Mouse (Mus musculus) forebrain, embryonic 11.5 days (tissue): Measurements from ENCODE around the gene Arhgef28. TPM values are rescaled to one million over a fixed set of nuclear protein-coding genes. Genes with fewer than 3 reads are reported as not detected.

Experiments used
- ATAC-seq: fragments of 200-750 bp; cut with Nextera tagmentation; replicated peaks from 2 replicates; pipeline ENCODE4 v1.8.0; 2017; ENCODE audit warnings: moderate TSS enrichment; ENCODE audit not compliant: low FRiP score
- DNase-seq: peaks from one replicate; pipeline ENCODE4 v3.0.0-alpha.2; 2017; ENCODE audit warnings: low spot score
- H3K27ac ChIP-seq: fragments of 300-500 bp; sonication (generic); 2 replicates; pipeline ENCODE4 v1.5.1; 2014; ENCODE audit warnings: low read depth, low read length
- H3K27me3 ChIP-seq: fragments of 300-500 bp; sonication (generic); 2 replicates; pipeline ENCODE4 v1.6.1; 2014; ENCODE audit warnings: mild to moderate bottlenecking, low read length, mixed read lengths; ENCODE audit not compliant: control insufficient read depth, insufficient read depth
- H3K36me3 ChIP-seq: fragments of 300-500 bp; sonication (generic); 2 replicates; pipeline ENCODE4 v1.6.1; 2014; ENCODE audit warnings: mild to moderate bottlenecking, low read length, moderate library complexity, mixed read lengths; ENCODE audit not compliant: control insufficient read depth, insufficient read depth
- H3K4me1 ChIP-seq: fragments of 300-500 bp; sonication (generic); replicated peaks from 2 replicates; pipeline ENCODE4 v1.6.1; 2014; ENCODE audit warnings: low read length, mixed read lengths; ENCODE audit not compliant: control insufficient read depth, insufficient read depth
- H3K4me2 ChIP-seq: fragments of 300-500 bp; sonication (generic); 2 replicates; pipeline ENCODE4 v1.6.1; 2014; ENCODE audit warnings: low read depth, mild to moderate bottlenecking, low read length, moderate library complexity, mixed read lengths; ENCODE audit not compliant: severe bottlenecking
- H3K4me3 ChIP-seq: fragments of 300-500 bp; sonication (generic); 2 replicates; pipeline ENCODE4 v1.5.1; 2014; ENCODE audit warnings: low read depth, low read length
- H3K9ac ChIP-seq: fragments of 300-500 bp; sonication (generic); 2 replicates; pipeline ENCODE4 v1.6.1; 2014; ENCODE audit warnings: low read length
- H3K9me3 ChIP-seq: fragments of 300-500 bp; sonication (generic); 2 replicates; pipeline ENCODE4 v1.6.1; 2016; ENCODE audit warnings: low read length, mixed read lengths; ENCODE audit not compliant: control insufficient read depth
- WGBS: fragments of 180-500 bp; shearing (Covaris S2); extraction: QIAGEN DNeasy Blood & Tissue Kit; methylation state at CpG from one replicate; pipeline ENCODE4 v1.1.7; 2014; 5-methylcytosine and 5-hydroxymethylcytosine counted together
- polyA plus RNA-seq: library from polyadenylated mRNA; unstranded; fragments of >200 nt; fragmentation: Nextera tagmentation; extraction: Ambion mirVana; gene quantifications from 2 replicates; pipeline ENCODE4 v1.2.1, GENCODE M21; 2014

The Arhgef28 gene
- polyA plus RNA-seq, 1 experiment from 2014 or later = 6.3 TPM

DNA sequence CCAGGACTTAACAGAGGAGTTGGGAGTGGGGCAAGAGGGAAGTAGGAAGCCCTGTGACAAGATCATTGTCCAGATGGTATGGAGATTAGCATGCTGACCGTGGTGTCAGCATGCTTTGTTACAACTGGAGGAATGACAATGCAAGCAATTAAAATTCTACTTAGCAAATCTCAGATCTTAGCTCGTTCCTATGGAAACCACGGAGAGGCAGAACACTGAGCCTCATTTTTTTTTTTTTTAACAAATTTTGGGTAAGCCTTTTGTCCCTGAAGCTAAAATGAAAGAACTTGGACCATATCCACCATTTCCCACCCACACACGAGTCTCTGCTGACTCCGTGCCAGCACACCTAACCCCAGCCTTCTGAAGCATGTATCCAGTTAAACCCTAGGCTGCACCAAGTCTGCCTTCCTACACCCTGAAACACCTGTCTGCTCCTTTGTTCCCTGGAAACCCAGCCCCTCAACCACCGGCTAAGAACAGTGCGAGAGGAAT lies 246.8 kb downstream of the Arhgef28 start:
- Histone ChIP-seq H3K9ac (no peak overlapping the region), H3K4me2 (no peak overlapping the region), H3K36me3 (no peaks in the 10 kb centered on the region), H3K27me3 (no peaks in the 10 kb centered on the region), H3K27ac (no peak overlapping the region), H3K4me1 (peaks cover 5% of the 10 kb centered on the region; the same call in 1 of the 2 replicates), H3K9me3 (no peaks in the 10 kb centered on the region), H3K4me3 (no peak overlapping the region)
- DNase-seq (no peak), ATAC-seq (peak; percentile 58; the same call in 1 of the 2 replicates)
- WGBS = 15% methylated on average over 7 of the region's 7 CpGs

DNA sequence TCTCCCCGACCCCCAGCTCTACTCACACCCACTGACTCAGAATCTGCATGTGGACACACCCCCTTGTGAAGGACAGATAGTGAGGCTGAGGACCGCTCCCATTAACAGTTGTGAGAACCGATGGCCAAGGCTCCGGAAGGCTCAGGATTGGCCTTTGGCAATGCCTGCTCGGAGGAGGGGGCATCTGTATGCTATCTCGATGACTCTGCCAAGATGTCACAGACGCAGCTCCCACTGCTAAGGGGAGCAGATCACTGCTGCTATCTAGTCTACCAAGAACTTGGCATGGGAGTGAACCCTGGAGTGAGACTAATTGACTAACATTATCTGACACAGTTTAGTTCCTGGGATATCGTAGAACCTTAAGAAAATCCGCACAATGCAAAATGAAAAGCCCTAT lies 250.5 kb downstream of the Arhgef28 start:
- ATAC-seq = no peak
- 69% methylated on average over 9 of the region's 9 CpGs for WGBS

DNA sequence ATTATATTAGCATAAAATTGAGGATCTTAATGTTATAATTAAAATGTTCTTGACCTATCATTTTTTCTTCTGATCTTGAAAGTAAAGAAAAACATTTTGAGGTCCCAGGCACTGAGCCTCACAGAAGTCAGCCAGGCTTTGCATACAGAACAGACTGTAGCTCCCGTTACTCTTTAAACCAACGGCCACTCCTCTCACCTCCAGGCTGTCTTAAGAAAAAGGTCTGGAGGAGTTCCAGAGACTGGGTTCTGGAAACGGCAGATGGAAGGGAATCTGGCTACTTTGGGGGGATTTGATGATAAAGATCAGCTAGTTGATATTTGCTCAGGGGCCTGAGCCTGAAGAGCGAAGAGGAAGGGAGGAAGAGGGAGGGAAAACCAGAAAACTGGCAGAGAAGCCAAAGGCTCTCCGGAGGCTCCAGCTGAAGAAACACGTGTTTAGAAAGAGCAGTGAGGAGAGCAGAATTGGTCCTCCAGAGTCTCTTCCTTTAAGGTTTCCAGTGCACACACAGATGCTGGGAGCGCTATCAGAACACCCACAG lies 251.2 kb downstream of the Arhgef28 start:
- Histone ChIP-seq H3K4me3 (no peak overlapping the region), H3K27me3 (no peaks in the 10 kb centered on the region), H3K4me2 (no peak overlapping the region), H3K27ac (no peak overlapping the region), H3K9ac (no peak overlapping the region), H3K9me3 (no peaks in the 10 kb centered on the region), H3K4me1 (peaks cover 5% of the 10 kb centered on the region; the same call in 1 of the 2 replicates), H3K36me3 (no peaks in the 10 kb centered on the region)
- WGBS = 68% methylated on average over 7 of the region's 7 CpGs
- ATAC-seq (no peak), DNase-seq (no peak)

More for the DNA sequence above, 250.5 kb downstream of the Arhgef28 start:
- no peaks in the 10 kb centered on the region for H3K27me3 ChIP-seq
- H3K36me3 ChIP-seq = no peaks in the 10 kb centered on the region
- no peak overlapping the region for H3K9ac ChIP-seq
- H3K4me1 ChIP-seq = peaks cover 5% of the 10 kb centered on the region; the same call in 1 of the 2 replicates
- H3K4me2 ChIP-seq = no peak overlapping the region
- no peak overlapping the region for H3K27ac ChIP-seq
- H3K9me3 ChIP-seq = no peaks in the 10 kb centered on the region
- no peak overlapping the region for H3K4me3 ChIP-seq
- DNase-seq = no peak

DNA sequence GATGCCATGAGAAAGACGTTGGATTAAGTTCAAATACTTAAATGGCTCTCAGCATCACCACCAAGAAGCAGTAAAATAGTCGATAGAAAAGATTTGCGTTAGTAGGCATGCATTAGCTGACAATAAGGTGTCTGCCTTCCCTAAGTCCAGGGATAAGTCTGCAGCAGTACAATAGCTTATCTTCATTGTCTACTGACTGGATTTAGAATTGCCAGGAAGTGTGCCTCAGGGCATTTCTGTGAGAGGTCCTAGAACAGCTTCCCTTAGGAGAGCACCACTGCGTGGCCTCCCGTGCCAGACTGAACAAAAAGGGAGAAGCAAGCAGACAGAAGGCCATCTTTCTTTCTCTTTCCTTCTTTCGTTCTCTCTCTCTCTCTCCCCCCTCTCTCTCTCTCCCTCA lies 252.2 kb downstream of the Arhgef28 start:
- WGBS = 54% methylated on average over 6 of the region's 6 CpGs
- H3K27me3 ChIP-seq = no peaks in the 10 kb centered on the region
- no peaks in the 10 kb centered on the region for H3K4me1 ChIP-seq
- no peak overlapping the region for H3K4me2 ChIP-seq
- H3K36me3 ChIP-seq = no peaks in the 10 kb centered on the region
- H3K9ac ChIP-seq = no peak overlapping the region
- no peaks in the 10 kb centered on the region for H3K9me3 ChIP-seq
- DNase-seq = no peak
- no peak for ATAC-seq
- no peak overlapping the region for H3K4me3 ChIP-seq
- no peak overlapping the region for H3K27ac ChIP-seq

DNA sequence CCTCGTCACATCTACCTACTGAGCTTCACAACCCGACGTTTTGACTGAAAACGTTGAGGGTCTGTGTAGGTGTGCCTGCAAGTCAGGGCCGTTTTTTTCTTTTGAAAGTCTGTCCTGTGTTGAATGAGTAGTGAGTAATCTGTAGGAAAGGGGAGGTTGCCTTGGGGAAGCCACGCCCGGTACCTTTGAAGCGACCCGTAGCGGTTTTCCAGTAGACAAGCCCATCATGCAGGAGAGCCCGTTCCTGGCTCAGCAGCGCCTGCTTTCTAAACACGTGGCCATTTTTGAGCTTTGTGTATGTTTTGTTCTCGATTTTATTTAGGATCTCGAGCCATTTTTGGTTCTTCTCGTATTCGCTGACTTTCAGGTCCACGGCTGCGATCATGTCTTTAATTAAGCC lies 252.7 kb downstream of the Arhgef28 start:
- Histone ChIP-seq H3K4me3 (no peak overlapping the region), H3K4me2 (no peak overlapping the region), H3K27ac (no peak overlapping the region), H3K36me3 (no peaks in the 10 kb centered on the region), H3K9me3 (no peaks in the 10 kb centered on the region), H3K27me3 (no peaks in the 10 kb centered on the region), H3K9ac (no peak overlapping the region), H3K4me1 (no peaks in the 10 kb centered on the region)
- 87% methylated on average over 19 of the region's 19 CpGs for WGBS
- no peak for DNase-seq
- ATAC-seq = no peak

DNA sequence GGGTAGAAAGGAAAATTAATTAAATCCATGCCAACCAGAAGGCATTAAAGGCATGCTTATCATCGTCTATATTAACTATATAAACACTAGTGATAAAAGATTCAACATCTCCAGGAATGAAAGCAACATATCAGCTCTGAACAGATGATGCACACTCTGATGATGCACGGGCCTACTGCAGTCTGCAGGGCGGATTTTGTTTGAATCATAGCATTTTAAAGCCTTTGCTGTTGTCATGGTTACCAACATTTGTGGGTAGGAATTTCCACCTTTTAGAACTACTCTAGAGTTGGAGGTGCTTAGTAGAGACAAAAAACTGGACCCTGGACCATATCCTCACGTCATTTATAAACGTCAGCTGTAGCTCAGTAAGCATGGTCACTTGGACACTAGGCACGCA lies 257.4 kb downstream of the Arhgef28 start:
- no peak for ATAC-seq
- no peak overlapping the region for H3K27ac ChIP-seq
- H3K27me3 ChIP-seq = no peaks in the 10 kb centered on the region
- no peaks in the 10 kb centered on the region for H3K9me3 ChIP-seq
- H3K36me3 ChIP-seq = no peaks in the 10 kb centered on the region
- DNase-seq = no peak
- H3K4me3 ChIP-seq = no peak overlapping the region
- WGBS = 81% methylated on average over 6 of the region's 6 CpGs
- no peaks in the 10 kb centered on the region for H3K4me1 ChIP-seq
- H3K4me2 ChIP-seq = no peak overlapping the region
- H3K9ac ChIP-seq = no peak overlapping the region

DNA sequence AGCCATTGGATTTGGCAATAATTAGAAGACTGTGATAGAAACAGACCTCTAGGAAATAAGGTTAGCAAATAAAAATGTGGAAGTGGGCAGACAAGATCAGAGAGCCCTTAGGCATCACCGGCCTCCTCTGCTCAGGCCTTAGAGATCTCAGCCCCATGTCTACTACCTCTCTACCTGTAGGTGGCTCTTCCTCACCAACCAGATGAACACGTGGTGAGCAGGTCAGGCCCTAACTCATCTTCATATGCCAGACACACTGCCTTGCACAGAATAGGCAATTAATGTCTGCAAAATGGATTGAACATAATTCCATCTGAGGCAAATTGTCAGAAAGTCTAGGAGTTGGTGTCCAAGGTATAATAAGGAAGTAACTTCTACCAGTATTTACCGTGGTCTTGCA lies 258.6 kb downstream of the Arhgef28 start:
- WGBS = 71% methylated on average over 3 of the region's 3 CpGs
- no peak overlapping the region for H3K9ac ChIP-seq
- DNase-seq (no peak), ATAC-seq (no peak)
- H3K4me1 ChIP-seq = no peaks in the 10 kb centered on the region
- H3K27me3 ChIP-seq = no peaks in the 10 kb centered on the region
- no peak overlapping the region for H3K4me2 ChIP-seq
- H3K9me3 ChIP-seq = no peaks in the 10 kb centered on the region
- H3K36me3 ChIP-seq = no peaks in the 10 kb centered on the region
- H3K4me3 ChIP-seq = no peak overlapping the region
- H3K27ac ChIP-seq = no peak overlapping the region

DNA sequence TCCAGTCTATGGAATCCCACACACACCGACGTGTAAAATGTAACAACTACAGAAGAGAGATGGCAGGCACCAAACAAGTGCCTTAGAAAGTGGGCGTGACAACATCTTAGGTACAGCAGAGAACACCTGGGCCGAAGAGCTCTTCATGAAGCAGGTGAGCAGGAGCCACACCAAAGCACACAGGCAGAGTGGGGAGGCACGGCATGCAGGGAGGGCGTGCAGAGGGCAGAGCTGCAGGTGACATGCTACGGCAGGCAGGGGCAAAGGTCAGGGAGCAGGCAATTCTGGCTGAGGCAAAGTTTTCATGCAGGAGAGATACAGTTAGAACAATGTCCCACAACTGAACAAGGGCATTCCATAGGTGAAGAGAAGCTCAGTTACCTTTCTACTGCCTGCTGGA lies 259.8 kb downstream of the Arhgef28 start:
- H3K27me3 ChIP-seq = no peaks in the 10 kb centered on the region
- ATAC-seq (no peak), DNase-seq (no peak)
- no peaks in the 10 kb centered on the region for H3K4me1 ChIP-seq
- 92% methylated on average over 7 of the region's 7 CpGs for WGBS
- no peaks in the 10 kb centered on the region for H3K9me3 ChIP-seq
- H3K27ac ChIP-seq = no peak overlapping the region
- H3K9ac ChIP-seq = no peak overlapping the region
- no peaks in the 10 kb centered on the region for H3K36me3 ChIP-seq
- H3K4me3 ChIP-seq = no peak overlapping the region
- H3K4me2 ChIP-seq = no peak overlapping the region

DNA sequence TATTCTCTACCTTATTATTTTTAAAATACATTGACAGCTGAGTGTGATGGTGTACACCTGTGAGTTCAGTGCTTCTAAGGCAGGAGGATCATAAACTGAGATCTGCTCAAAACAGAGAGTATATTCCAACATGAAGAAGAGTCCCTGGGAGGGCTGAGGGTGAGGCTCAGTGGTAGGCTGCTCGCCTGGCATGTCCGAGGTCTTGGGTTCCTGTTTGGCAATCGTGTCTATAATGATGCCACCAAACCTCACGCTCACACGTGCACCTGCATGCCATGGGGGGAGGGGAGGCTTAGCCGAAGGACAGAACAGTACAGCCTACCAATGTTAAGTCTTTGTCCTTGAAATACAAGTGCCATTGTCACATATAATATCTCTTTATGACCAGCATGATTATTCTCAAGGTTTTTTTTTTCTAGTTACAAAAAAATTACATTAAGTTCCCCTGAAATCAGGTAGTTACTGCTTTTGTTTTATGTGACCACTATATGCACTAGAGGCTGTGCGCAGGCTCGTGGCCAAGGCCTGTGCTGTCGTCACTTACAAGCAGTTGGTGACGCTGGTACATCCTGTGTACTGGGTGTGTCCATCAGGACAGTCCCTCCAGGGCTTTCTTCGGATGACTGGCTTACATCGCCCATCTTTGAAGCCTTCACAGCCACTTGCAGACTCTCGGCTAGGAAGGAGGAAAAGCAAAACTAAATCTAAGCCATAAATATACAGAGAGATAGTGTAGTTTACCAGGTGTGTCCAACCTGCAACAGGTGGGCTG lies 264.1 kb downstream of the Arhgef28 start:
- DNase-seq = no peak
- 93% methylated on average over 13 of the region's 13 CpGs for WGBS
- Histone ChIP-seq H3K9me3 (no peaks in the 10 kb centered on the region), H3K27ac (no peak overlapping the region), H3K27me3 (no peaks in the 10 kb centered on the region), H3K4me1 (no peaks in the 10 kb centered on the region), H3K4me2 (no peak overlapping the region), H3K36me3 (no peaks in the 10 kb centered on the region), H3K4me3 (no peak overlapping the region), H3K9ac (no peak overlapping the region)
- ATAC-seq = no peak
